Mouse (Mus musculus) small intestine, adult 2 months (tissue): ENCODE results near the gene Ccdc137.

Experiments used
- CTCF ChIP-seq: fragments of 200-500 bp; IDR thresholded peaks from 2 replicates; pipeline ENCODE4 v1.5.1; 2012; ENCODE audit warnings: low read depth, mild to moderate bottlenecking, control low read depth, inconsistent platforms, low read length, moderate library complexity, mixed read lengths; ENCODE audit not compliant: insufficient replicate concordance, insufficient read length; ENCODE audit errors: extremely low read depth
- POLR2A ChIP-seq: fragments of 200-500 bp; IDR thresholded peaks from 2 replicates; pipeline ENCODE4 v1.6.1; 2012; ENCODE audit warnings: low read depth, mild to moderate bottlenecking, control low read depth, inconsistent platforms, low read length, moderate library complexity

- TF ChIP-seq POLR2A (no peak), CTCF (no peak)
Observed at GRCm38 (mm10) chr11:120498891-120499290, 41.0 kb downstream of the Ccdc137 start.
